Mouse (Mus musculus) forebrain, embryonic 14.5 days (tissue): Measurements from ENCODE around the gene Rrm1. TPM values are rescaled to one million over a fixed set of nuclear protein-coding genes. Genes with fewer than 3 reads are reported as not detected.
A peak's percentile ranks its signal among the peaks of the same experiment; 100 is the strongest.

Experiments used
- ATAC-seq: fragments of 200-750 bp; cut with Nextera tagmentation; 2 replicates; pipeline ENCODE4 v1.8.0; 2017; ENCODE audit warnings: mild to moderate bottlenecking, moderate library complexity
- DNase-seq: peaks from one replicate; pipeline ENCODE4 v3.0.0-alpha.2; 2015; ENCODE audit warnings: low spot score
- H3K27ac ChIP-seq: fragments of 300-500 bp; sonication (generic); 2 replicates; pipeline ENCODE4 v1.5.1; 2014; ENCODE audit warnings: low read depth, mild to moderate bottlenecking, control low read depth, low read length, moderate library complexity
- H3K27me3 ChIP-seq: fragments of 300-500 bp; sonication (generic); replicated peaks from 2 replicates; pipeline ENCODE4 v1.6.1; 2014; ENCODE audit warnings: low read length, control low read depth, mixed read lengths; ENCODE audit not compliant: control insufficient read depth, insufficient read depth
- H3K36me3 ChIP-seq: fragments of 300-500 bp; sonication (generic); 2 replicates; pipeline ENCODE4 v1.6.1; 2014; ENCODE audit warnings: low read length, control low read depth; ENCODE audit not compliant: control insufficient read depth, insufficient read depth
- H3K4me1 ChIP-seq: fragments of 300-500 bp; sonication (generic); 2 replicates; pipeline ENCODE4 v1.6.1; 2014; ENCODE audit warnings: antibody characterized with exemption, low read length, control low read depth; ENCODE audit not compliant: control insufficient read depth, insufficient read depth
- H3K4me2 ChIP-seq: fragments of 300-500 bp; sonication (generic); 2 replicates; pipeline ENCODE4 v1.6.1; 2014; ENCODE audit warnings: mild to moderate bottlenecking, control low read depth, low read length
- H3K4me3 ChIP-seq: fragments of 300-500 bp; sonication (generic); 2 replicates; pipeline ENCODE4 v1.5.1; 2014; ENCODE audit warnings: low read depth, low read length, control low read depth
- H3K9ac ChIP-seq: fragments of 300-500 bp; sonication (generic); 2 replicates; pipeline ENCODE4 v1.6.1; 2014; ENCODE audit warnings: mild to moderate bottlenecking, low read length, control low read depth, moderate library complexity
- H3K9me3 ChIP-seq: fragments of 300-500 bp; sonication (generic); replicated peaks from 2 replicates; pipeline ENCODE4 v1.6.1; 2016; ENCODE audit warnings: low read length, control low read depth, mixed read lengths; ENCODE audit not compliant: control insufficient read depth
- WGBS: fragments of 180-500 bp; shearing (Covaris S2); extraction: QIAGEN DNeasy Blood & Tissue Kit; methylation state at CpG from one replicate; pipeline ENCODE4 v1.1.7; 2014; 5-methylcytosine and 5-hydroxymethylcytosine counted together
- polyA plus RNA-seq: library from polyadenylated mRNA; unstranded; fragments of >200 nt; fragmentation: Nextera tagmentation; extraction: Ambion mirVana; gene quantifications from 2 replicates; pipeline ENCODE4 v1.2.1, GENCODE M21; 2014

Gene Rrm1
- polyA plus RNA-seq, 1 experiment from 2014 or later = 98.6 TPM

GRCm38 (mm10) chr7:102417398-102417797 is 24.1 kb upstream of the Rrm1 start:
- H3K27me3 ChIP-seq = no peaks in the 10 kb centered on the region
- H3K4me3 ChIP-seq = no peak overlapping the region
- ATAC-seq (peak; percentile 77), DNase-seq (peak; percentile 82)
- H3K4me2 ChIP-seq = no peak overlapping the region
- H3K27ac ChIP-seq = no peak overlapping the region
- no peaks in the 10 kb centered on the region for H3K9me3 ChIP-seq
- 3% methylated on average over 4 of the region's 4 CpGs for WGBS
- peak overlapping the region; percentile 13; the same call in 1 of the 2 replicates for H3K9ac ChIP-seq
- H3K36me3 ChIP-seq = no peaks in the 10 kb centered on the region
- H3K4me1 ChIP-seq = no peaks in the 10 kb centered on the region

GRCm38 (mm10) chr7:102422036-102422435 is 19.5 kb upstream of the Rrm1 start:
- Histone ChIP-seq H3K27ac (no peak overlapping the region), H3K9me3 (no peaks in the 10 kb centered on the region), H3K4me1 (no peaks in the 10 kb centered on the region), H3K27me3 (no peaks in the 10 kb centered on the region), H3K9ac (no peak overlapping the region), H3K36me3 (no peaks in the 10 kb centered on the region), H3K4me3 (no peak overlapping the region), H3K4me2 (no peak overlapping the region)
- DNase-seq (no peak), ATAC-seq (no peak)
- 95% methylated on average over 2 of the region's 2 CpGs for WGBS

- H3K4me2 ChIP-seq = no peak overlapping the region
- WGBS = 51% methylated on average over 6 of the region's 6 CpGs
- DNase-seq (no peak), ATAC-seq (no peak)
- no peaks in the 10 kb centered on the region for H3K4me1 ChIP-seq
- no peaks in the 10 kb centered on the region for H3K9me3 ChIP-seq
- H3K36me3 ChIP-seq = no peaks in the 10 kb centered on the region
- no peak overlapping the region for H3K4me3 ChIP-seq
- no peaks in the 10 kb centered on the region for H3K27me3 ChIP-seq
- no peak overlapping the region for H3K9ac ChIP-seq
- H3K27ac ChIP-seq = no peak overlapping the region
Observed at GRCm38 (mm10) chr7:102425933-102426685, 15.4 kb upstream of the Rrm1 start.

- H3K36me3 ChIP-seq = no peaks in the 10 kb centered on the region
- no peak for ATAC-seq
- no peak for DNase-seq
- no peak overlapping the region for H3K27ac ChIP-seq
- no peaks in the 10 kb centered on the region for H3K9me3 ChIP-seq
- H3K27me3 ChIP-seq = no peaks in the 10 kb centered on the region
- WGBS = 84% methylated on average over 2 of the region's 2 CpGs
- no peaks in the 10 kb centered on the region for H3K4me1 ChIP-seq
- no peak overlapping the region for H3K4me3 ChIP-seq
- H3K9ac ChIP-seq = no peak overlapping the region
- H3K4me2 ChIP-seq = no peak overlapping the region
Observed at GRCm38 (mm10) chr7:102434344-102434743, 7.2 kb upstream of the Rrm1 start.

- peaks cover 14% of the 10 kb centered on the region for H3K36me3 ChIP-seq
- peak; percentile 11 for DNase-seq
- H3K9ac ChIP-seq = 0 out of 2 replicates have a peak overlapping the region, but pooled peaks have one; percentile 88
- H3K4me3 ChIP-seq = peak overlapping the region; percentile 78
- ATAC-seq = peak; percentile 2; the same call in 1 of the 2 replicates
- peaks cover 9% of the 10 kb centered on the region; the same call in 1 of the 2 replicates for H3K4me1 ChIP-seq
- H3K9me3 ChIP-seq = no peaks in the 10 kb centered on the region
- no peaks in the 10 kb centered on the region for H3K27me3 ChIP-seq
- no peak overlapping the region for H3K27ac ChIP-seq
- H3K4me2 ChIP-seq = peak overlapping the region; percentile 27; the same call in 1 of the 2 replicates
- 56% methylated on average over 15 of the region's 15 CpGs for WGBS
Observed at GRCm38 (mm10) chr7:102440822-102441656, 456 bp upstream of the Rrm1 start.

GRCm38 (mm10) chr7:102442432-102442831 is 937 bp downstream of the Rrm1 start:
- Histone ChIP-seq H3K27me3 (no peaks in the 10 kb centered on the region), H3K4me3 (peak overlapping the region; percentile 78), H3K4me2 (peak overlapping the region; percentile 61), H3K4me1 (peaks cover 9% of the 10 kb centered on the region; the same call in 1 of the 2 replicates), H3K36me3 (peaks cover 25% of the 10 kb centered on the region), H3K9me3 (no peaks in the 10 kb centered on the region), H3K9ac (peak overlapping the region; percentile 88), H3K27ac (no peak overlapping the region)
- DNase-seq = no peak
- no peak for ATAC-seq
- WGBS = under 1% methylated on average over 4 of the region's 4 CpGs

- Histone ChIP-seq H3K36me3 (peaks cover 37% of the 10 kb centered on the region), H3K27ac (no peak overlapping the region), H3K4me2 (no peak overlapping the region), H3K4me3 (no peak overlapping the region), H3K9ac (no peak overlapping the region), H3K27me3 (no peaks in the 10 kb centered on the region), H3K9me3 (no peaks in the 10 kb centered on the region), H3K4me1 (peaks cover 9% of the 10 kb centered on the region; the same call in 1 of the 2 replicates)
- DNase-seq = no peak
- ATAC-seq = no peak
- WGBS = 89% methylated on average over 2 of the region's 2 CpGs
Observed at GRCm38 (mm10) chr7:102444301-102444700, 2.8 kb downstream of the Rrm1 start.

GRCm38 (mm10) chr7:102446438-102446837 is 4.9 kb downstream of the Rrm1 start:
- Histone ChIP-seq H3K9me3 (no peaks in the 10 kb centered on the region), H3K36me3 (peaks cover 57% of the 10 kb centered on the region), H3K4me2 (no peak overlapping the region), H3K4me1 (peaks cover 9% of the 10 kb centered on the region; the same call in 1 of the 2 replicates), H3K4me3 (no peak overlapping the region), H3K27ac (no peak overlapping the region), H3K27me3 (no peaks in the 10 kb centered on the region), H3K9ac (no peak overlapping the region)
- DNase-seq = no peak
- ATAC-seq = no peak
- 96% methylated on average over 9 of the region's 9 CpGs for WGBS
